17 mouse cellular contexts compared by ENCODE assay signal in the genomic region with DNA sequence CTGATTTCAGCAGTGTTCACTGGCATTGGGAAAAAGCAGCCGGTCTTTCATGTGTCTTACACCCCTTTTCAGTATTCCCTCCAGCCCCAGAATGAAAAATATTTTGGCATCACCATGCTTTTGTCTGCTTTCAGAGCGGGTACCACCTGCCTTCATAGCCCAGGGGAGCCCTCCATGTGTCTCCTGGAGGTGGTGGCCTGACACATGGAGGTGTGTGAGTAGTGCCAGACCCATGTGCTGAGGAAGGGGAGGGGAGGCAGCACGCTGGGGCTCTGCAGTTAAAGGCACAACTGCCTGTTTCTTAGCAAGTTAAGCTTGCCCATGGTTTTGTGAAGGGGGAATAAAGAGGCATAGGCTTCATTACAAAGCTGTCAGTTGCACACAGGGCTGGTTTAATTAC.
DNase-seq lines count a peak whose midpoint lies in the region; ATAC-seq and TF ChIP-seq lines count a peak whose summit lies in the region.
"Had no signal": no experiment of that assay in that cellular context is flagged by ENCODE, and none has a peak within 500 bp of the region (broad histone marks: within the 10 kb centered on the region; RNA-seq: fewer than 3 reads in every experiment).

No protein-coding gene starts in this region.

- no peak for ATAC-seq in heart, embryonic 13.5 days (ENCODE audit: extremely low read depth, insufficient number of reproducible peaks, low FRiP score, low TSS enrichment)
- peak; percentile 60; the same call in 1 of the 2 replicates for ATAC-seq in forebrain, embryonic 12.5 days (ENCODE audit: low FRiP score)
- ATAC-seq in midbrain, embryonic 13.5 days = peak; percentile 67; the same call in 1 of the 2 replicates
- ATAC-seq: intestine, embryonic 16.5 days had no signal

- no peak overlapping the region for H3K4me3 ChIP-seq in heart, embryonic 13.5 days
- H3K4me3 ChIP-seq in forebrain, embryonic 12.5 days (replicated peaks) = no peak overlapping the region
- no peak overlapping the region for H3K4me3 ChIP-seq in midbrain, embryonic 13.5 days (replicated peaks)
- H3K4me3 ChIP-seq: embryonic facial prominence, embryonic 13.5 days; left cerebral cortex, adult 2 months; megakaryocyte, embryonic 14.5 days had no signal

- H3K36me3 ChIP-seq in heart, embryonic 13.5 days = no peaks in the 10 kb centered on the region
- no peaks in the 10 kb centered on the region for H3K36me3 ChIP-seq in forebrain, embryonic 12.5 days (replicated peaks)
- H3K36me3 ChIP-seq in midbrain, embryonic 13.5 days = no peaks in the 10 kb centered on the region
- H3K36me3 ChIP-seq: embryonic facial prominence, embryonic 13.5 days had no signal

- no peak for DNase-seq in heart, adult 18-20 months
- peak; percentile 94 for DNase-seq in brain, embryonic 14.5 days (ENCODE audit: low read depth)
- DNase-seq in kidney, adult 11 months = no peak
- no peak for DNase-seq in kidney, postnatal 25 days
- DNase-seq: adrenal gland, adult 8-10 months; heart, postnatal 10 days; kidney, postnatal 36 days; spleen, adult 18-20 months; thymus, postnatal 36 days had no signal

- 0 out of 2 replicates have a peak overlapping the region, but pooled peaks have one; percentile 15 for H3K27ac ChIP-seq in heart, embryonic 13.5 days (replicated peaks)
- peak overlapping the region; percentile 78 for H3K27ac ChIP-seq in forebrain, embryonic 12.5 days
- peak overlapping the region; percentile 6 for H3K27ac ChIP-seq in midbrain, embryonic 13.5 days
- H3K27ac ChIP-seq: embryonic facial prominence, embryonic 13.5 days; left cerebral cortex, adult 2 months had no signal

- no peak overlapping the region for H3K4me2 ChIP-seq in heart, embryonic 13.5 days
- no peak overlapping the region for H3K4me2 ChIP-seq in forebrain, embryonic 12.5 days
- H3K4me2 ChIP-seq in midbrain, embryonic 13.5 days (replicated peaks) = no peak overlapping the region
- H3K4me2 ChIP-seq: embryonic facial prominence, embryonic 13.5 days; liver, embryonic 11.5 days had no signal

- H3K27me3 ChIP-seq in heart, embryonic 13.5 days (replicated peaks) = no peaks in the 10 kb centered on the region
- H3K27me3 ChIP-seq in forebrain, embryonic 12.5 days = no peaks in the 10 kb centered on the region
- peaks cover 55% of the 10 kb centered on the region for H3K27me3 ChIP-seq in midbrain, embryonic 13.5 days
- H3K27me3 ChIP-seq: embryonic facial prominence, embryonic 13.5 days; megakaryocyte, embryonic 14.5 days had no signal

- peaks cover 51% of the 10 kb centered on the region for H3K4me1 ChIP-seq in heart, embryonic 13.5 days
- H3K4me1 ChIP-seq in forebrain, embryonic 12.5 days = peaks cover 36% of the 10 kb centered on the region
- H3K4me1 ChIP-seq in midbrain, embryonic 13.5 days (replicated peaks) = peaks cover 32% of the 10 kb centered on the region

- 71% methylated on average over 3 of the region's 3 CpGs for WGBS in heart, embryonic 13.5 days
- 36% methylated on average over 3 of the region's 3 CpGs for WGBS in forebrain, embryonic 12.5 days
- WGBS in midbrain, embryonic 13.5 days = 50% methylated on average over 3 of the region's 3 CpGs

- TF ChIP-seq POLR2A in brain, embryonic 14.5 days (IDR thresholded peaks at IDR 0.05; ENCODE audit: borderline replicate concordance, extremely low read depth, insufficient read depth, insufficient read length, poor library complexity, severe bottlenecking) = no peak

- no peak overlapping the region for H3K9ac ChIP-seq in heart, embryonic 13.5 days
- no peak overlapping the region for H3K9ac ChIP-seq in forebrain, embryonic 12.5 days
- no peak overlapping the region for H3K9ac ChIP-seq in midbrain, embryonic 13.5 days (replicated peaks)
- H3K9ac ChIP-seq: embryonic facial prominence, embryonic 13.5 days had no signal

- no peaks in the 10 kb centered on the region for H3K9me3 ChIP-seq in heart, embryonic 13.5 days
- no peaks in the 10 kb centered on the region for H3K9me3 ChIP-seq in forebrain, embryonic 12.5 days
- H3K9me3 ChIP-seq in midbrain, embryonic 13.5 days = no peaks in the 10 kb centered on the region
- H3K9me3 ChIP-seq: embryonic facial prominence, embryonic 13.5 days; megakaryocyte, embryonic 14.5 days had no signal

- TF ChIP-seq CTCF in brain, embryonic 14.5 days (IDR thresholded peaks at IDR 0.05; ENCODE audit: borderline replicate concordance, extremely low read depth, insufficient read depth, insufficient read length) = no peak

Comparison
In these comparisons a context has a peak if more than half of its experiments do, and no peak if none do; other contexts are left out.
1. H3K27ac ChIP-seq: peak in every context shown above with its lines; median percentile 78 in forebrain, embryonic 12.5 days; 15 in heart, embryonic 13.5 days; 6 in midbrain, embryonic 13.5 days.